Mouse (Mus musculus): ENCODE measurements around the gene Arhgap33. TPM values are rescaled to one million over a fixed set of nuclear protein-coding genes. Genes with fewer than 3 reads are reported as not detected.

Gene Arhgap33
- polyA plus RNA-seq (2012; ENCODE audit: insufficient read depth, insufficient read length, low replicate concordance, missing spikeins): not detected in 2 replicates

GRCm38 (mm10) chr7:30534633-30535577, at the start of gene Arhgap33:
Gene Arhgap33 (minus strand): TSS chr7:30535060.
- under 1% methylated on average over 84 of the region's 84 CpGs for WGBS
- peaks cover 38% of the 10 kb centered on the region for H3K4me1 ChIP-seq (ENCODE audit: control insufficient read depth, insufficient read depth, low read length)
- peak within 1 kb of the TSS; percentile 95 for H3K4me3 ChIP-seq (ENCODE audit: insufficient read depth, low read depth, low read length)
- peak within 1 kb of the TSS; percentile 81 for H3K27ac ChIP-seq (ENCODE audit: insufficient read depth, low read depth, low read length)
- no peak for TF ChIP-seq CTCF (IDR thresholded peaks at IDR 0.05; ENCODE audit: insufficient read depth, low read depth, low read length)
- no peak for TF ChIP-seq POLR2A (IDR thresholded peaks at IDR 0.05; ENCODE audit: insufficient read depth, low read depth, low read length)

- 92% methylated on average over 10 of the region's 10 CpGs for WGBS
- no peak overlapping the region for H3K4me3 ChIP-seq (ENCODE audit: insufficient read depth, low read depth, low read length)
- H3K4me1 ChIP-seq (ENCODE audit: control insufficient read depth, insufficient read depth, low read length): peaks cover 14% of the 10 kb centered on the region
- H3K27ac ChIP-seq (ENCODE audit: insufficient read depth, low read depth, low read length): no peak overlapping the region
- TF ChIP-seq POLR2A (IDR thresholded peaks at IDR 0.05; ENCODE audit: insufficient read depth, low read depth, low read length) (no peak), CTCF (IDR thresholded peaks at IDR 0.05; ENCODE audit: insufficient read depth, low read depth, low read length) (no peak)
Measured at GRCm38 (mm10) chr7:30584339-30584738, 49.5 kb upstream of the Arhgap33 start.

GRCm38 (mm10) chr7:30581547-30581946, 46.7 kb upstream of the Arhgap33 start:
- WGBS: 96% methylated on average over 16 of the region's 16 CpGs
- Histone ChIP-seq H3K4me3 (ENCODE audit: insufficient read depth, low read depth, low read length) (no peak overlapping the region), H3K4me1 (ENCODE audit: control insufficient read depth, insufficient read depth, low read length) (peaks cover 8% of the 10 kb centered on the region), H3K27ac (ENCODE audit: insufficient read depth, low read depth, low read length) (no peak overlapping the region)
- TF ChIP-seq CTCF (IDR thresholded peaks at IDR 0.05; ENCODE audit: insufficient read depth, low read depth, low read length): no peak

- no peak overlapping the region for H3K27ac ChIP-seq (ENCODE audit: insufficient read depth, low read depth, low read length)
- WGBS: 93% methylated on average over 8 of the region's 8 CpGs
- TF ChIP-seq CTCF (IDR thresholded peaks at IDR 0.05; ENCODE audit: insufficient read depth, low read depth, low read length) (no peak), POLR2A (IDR thresholded peaks at IDR 0.05; ENCODE audit: insufficient read depth, low read depth, low read length) (no peak)
- no peaks in the 10 kb centered on the region for H3K4me1 ChIP-seq (ENCODE audit: control insufficient read depth, insufficient read depth, low read length)
- no peak overlapping the region for H3K4me3 ChIP-seq (ENCODE audit: insufficient read depth, low read depth, low read length)
Measured at GRCm38 (mm10) chr7:30579950-30580349, 45.1 kb upstream of the Arhgap33 start.

- H3K27ac ChIP-seq (ENCODE audit: insufficient read depth, low read depth, low read length): no peak overlapping the region
- H3K4me3 ChIP-seq (ENCODE audit: insufficient read depth, low read depth, low read length): no peak overlapping the region
- H3K4me1 ChIP-seq (ENCODE audit: control insufficient read depth, insufficient read depth, low read length): no peaks in the 10 kb centered on the region; the same call in 1 of the 2 replicates
- 32% methylated on average over 2 of the region's 2 CpGs for WGBS
- no peak for TF ChIP-seq POLR2A (IDR thresholded peaks at IDR 0.05; ENCODE audit: insufficient read depth, low read depth, low read length)
- no peak for TF ChIP-seq CTCF (IDR thresholded peaks at IDR 0.05; ENCODE audit: insufficient read depth, low read depth, low read length)
Measured at GRCm38 (mm10) chr7:30572969-30573368, 38.1 kb upstream of the Arhgap33 start.

- Histone ChIP-seq H3K4me3 (ENCODE audit: insufficient read depth, low read depth, low read length) (no peak overlapping the region), H3K4me1 (ENCODE audit: control insufficient read depth, insufficient read depth, low read length) (no peaks in the 10 kb centered on the region; the same call in 1 of the 2 replicates), H3K27ac (ENCODE audit: insufficient read depth, low read depth, low read length) (no peak overlapping the region)
- TF ChIP-seq POLR2A (IDR thresholded peaks at IDR 0.05; ENCODE audit: insufficient read depth, low read depth, low read length) (no peak), CTCF (IDR thresholded peaks at IDR 0.05; ENCODE audit: insufficient read depth, low read depth, low read length) (no peak)
- WGBS: 84% methylated on average over 5 of the region's 5 CpGs
Measured at GRCm38 (mm10) chr7:30572389-30572788, 37.5 kb upstream of the Arhgap33 start.

- TF ChIP-seq POLR2A (IDR thresholded peaks at IDR 0.05; ENCODE audit: insufficient read depth, low read depth, low read length): no peak
- Histone ChIP-seq H3K27ac (ENCODE audit: insufficient read depth, low read depth, low read length) (no peak overlapping the region), H3K4me3 (ENCODE audit: insufficient read depth, low read depth, low read length) (no peak overlapping the region), H3K4me1 (ENCODE audit: control insufficient read depth, insufficient read depth, low read length) (peaks cover 7% of the 10 kb centered on the region)
- WGBS: 90% methylated on average over 11 of the region's 11 CpGs
Measured at GRCm38 (mm10) chr7:30567555-30567954, 32.7 kb upstream of the Arhgap33 start.

GRCm38 (mm10) chr7:30566033-30566432, 31.2 kb upstream of the Arhgap33 start:
- peaks cover 10% of the 10 kb centered on the region for H3K4me1 ChIP-seq (ENCODE audit: control insufficient read depth, insufficient read depth, low read length)
- H3K4me3 ChIP-seq (ENCODE audit: insufficient read depth, low read depth, low read length): no peak overlapping the region
- no peak for TF ChIP-seq POLR2A (IDR thresholded peaks at IDR 0.05; ENCODE audit: insufficient read depth, low read depth, low read length)
- no peak for TF ChIP-seq CTCF (IDR thresholded peaks at IDR 0.05; ENCODE audit: insufficient read depth, low read depth, low read length)
- 83% methylated on average over 9 of the region's 9 CpGs for WGBS
- H3K27ac ChIP-seq (ENCODE audit: insufficient read depth, low read depth, low read length): no peak overlapping the region

GRCm38 (mm10) chr7:30564970-30565571, 30.2 kb upstream of the Arhgap33 start, which contains the start of gene Igflr1:
Gene Igflr1 (plus strand): TSS chr7:30565427.
- 92% methylated on average over 12 of the region's 12 CpGs for WGBS
- Histone ChIP-seq H3K27ac (ENCODE audit: insufficient read depth, low read depth, low read length) (no peak within 1 kb of the TSS), H3K4me1 (ENCODE audit: control insufficient read depth, insufficient read depth, low read length) (peaks cover 10% of the 10 kb centered on the region), H3K4me3 (ENCODE audit: insufficient read depth, low read depth, low read length) (no peak within 1 kb of the TSS)
- TF ChIP-seq CTCF (IDR thresholded peaks at IDR 0.05; ENCODE audit: insufficient read depth, low read depth, low read length) (no peak), POLR2A (IDR thresholded peaks at IDR 0.05; ENCODE audit: insufficient read depth, low read depth, low read length) (no peak)

Measured in olfactory bulb, adult 2 months (tissue).